Mouse (Mus musculus): Measurements from ENCODE around the gene Akap9.
"Not testable (repeated sequence)": the region's sequence is repeated elsewhere in the genome, so short reads cannot be mapped to it uniquely, and the experiment has no call there.

The Akap9 gene

DNA sequence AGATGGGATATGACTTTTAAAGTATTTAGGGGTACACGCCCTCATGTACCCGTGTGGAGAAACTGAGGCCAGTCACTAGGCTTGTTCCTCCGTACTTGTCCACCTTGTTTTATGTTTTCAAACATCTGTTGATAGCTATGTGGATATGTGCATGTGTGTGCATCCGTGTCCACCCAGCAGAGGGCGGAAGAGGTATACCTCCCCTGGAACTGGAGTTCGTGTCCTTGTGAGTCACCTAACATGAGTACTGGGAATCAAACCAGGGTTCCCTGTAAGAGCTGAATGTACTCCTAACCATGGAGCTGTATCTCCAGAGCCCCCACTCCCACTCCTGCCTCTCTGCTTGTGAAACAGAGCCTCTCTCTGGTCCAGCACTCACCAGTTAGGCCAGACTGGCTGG, 112.5 kb downstream of the Akap9 start:
- CTCF ChIA-PET = no interaction called here

DNA sequence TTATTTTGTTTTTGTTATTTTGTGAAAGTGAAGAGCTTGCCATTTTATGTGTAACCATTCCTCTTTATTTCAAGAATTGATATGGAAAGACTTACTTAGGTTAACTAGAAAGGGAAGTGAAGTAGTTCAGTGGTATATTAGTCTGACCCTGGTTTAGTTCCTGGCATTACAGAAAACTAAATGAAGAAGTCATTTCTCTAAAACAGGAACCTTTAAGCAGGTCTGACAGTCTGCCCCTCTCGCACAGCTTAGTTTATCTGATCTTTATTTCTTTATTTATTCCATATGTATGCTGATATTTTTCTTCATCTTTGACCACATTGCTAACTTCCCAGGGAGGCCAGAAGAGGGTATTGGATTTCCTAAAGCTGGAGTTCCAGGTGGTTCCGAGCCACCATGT, 113.1 kb downstream of the Akap9 start:
- CTCF ChIA-PET = no interaction called here

DNA sequence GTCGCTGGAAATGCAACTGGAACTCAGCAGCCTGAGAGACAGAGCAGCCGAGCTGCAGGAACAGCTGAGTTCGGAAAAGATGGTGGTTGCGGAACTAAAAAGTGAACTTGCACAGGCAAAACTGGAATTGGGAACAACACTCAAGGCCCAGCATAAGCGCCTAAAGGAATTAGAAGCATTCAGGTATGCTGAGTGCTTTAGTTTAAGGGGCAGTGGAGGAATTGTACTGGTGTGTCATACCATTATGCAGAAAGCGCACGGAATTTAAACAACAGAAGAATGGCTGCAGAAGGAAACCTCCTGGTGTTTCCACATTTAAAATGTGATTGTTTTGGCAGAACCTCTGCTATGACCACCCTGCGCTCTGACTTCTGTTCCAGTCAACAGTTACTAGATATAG, 132.5 kb downstream of the Akap9 start:
- CTCF ChIA-PET = no interaction called here

DNA sequence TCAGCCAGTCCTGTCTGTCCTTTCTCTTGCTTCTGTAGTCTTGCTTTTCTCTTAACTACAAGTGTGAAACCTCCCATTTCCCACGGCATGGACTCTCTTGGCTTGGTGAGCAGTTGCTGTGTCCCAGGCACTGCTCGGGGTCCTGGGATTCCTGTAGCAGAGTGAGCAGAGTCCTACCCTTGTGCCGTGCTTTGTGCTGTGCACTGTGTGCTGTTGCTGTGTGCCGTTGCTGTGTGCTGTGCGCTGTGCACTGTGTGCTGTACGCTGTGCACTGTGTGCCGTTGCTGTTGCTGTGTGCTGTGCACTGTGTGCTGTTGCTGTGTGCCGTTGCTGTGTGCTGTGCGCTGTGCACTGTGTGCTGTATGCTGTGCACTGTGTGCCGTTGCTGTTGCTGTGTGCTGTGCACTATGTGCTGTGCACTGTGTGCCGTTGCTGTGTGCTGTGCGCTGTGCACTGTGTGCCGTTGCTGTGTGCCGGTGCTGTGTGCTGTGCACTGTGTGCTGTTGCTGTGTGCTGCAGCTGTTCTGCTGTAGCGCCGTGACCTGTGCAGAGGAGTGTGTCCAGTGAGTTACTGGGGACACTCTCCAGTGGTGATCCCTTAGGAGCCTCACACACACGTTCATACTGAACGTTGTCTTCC, 138.7 kb downstream of the Akap9 start:
- CTCF ChIA-PET = interaction anchor here (0.7 kb wide), 1 partner anchor 22 kb away, joined by 4 read pairs; no protein-coding TSS in a partner anchor

DNA sequence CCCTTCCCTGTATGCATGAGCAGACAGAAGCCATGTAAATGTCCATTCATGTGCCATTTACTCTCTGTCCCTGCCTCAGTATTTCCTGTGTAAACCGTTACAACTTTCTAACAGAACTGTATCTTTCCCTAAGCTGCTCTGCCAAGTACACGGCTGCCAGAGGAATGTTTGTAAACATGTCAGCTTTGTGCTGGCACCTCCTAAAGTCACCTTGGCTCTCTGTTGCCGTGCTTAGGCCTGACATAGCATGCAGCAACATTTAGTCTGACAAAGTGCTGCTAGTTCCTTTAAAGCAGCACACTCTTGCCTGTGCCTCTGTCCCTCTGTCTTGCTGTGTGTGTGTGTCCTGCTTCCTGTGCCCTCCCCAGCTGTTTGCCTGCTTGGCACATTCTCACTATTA, 139.3 kb downstream of the Akap9 start:
- CTCF ChIA-PET = no interaction called here

DNA sequence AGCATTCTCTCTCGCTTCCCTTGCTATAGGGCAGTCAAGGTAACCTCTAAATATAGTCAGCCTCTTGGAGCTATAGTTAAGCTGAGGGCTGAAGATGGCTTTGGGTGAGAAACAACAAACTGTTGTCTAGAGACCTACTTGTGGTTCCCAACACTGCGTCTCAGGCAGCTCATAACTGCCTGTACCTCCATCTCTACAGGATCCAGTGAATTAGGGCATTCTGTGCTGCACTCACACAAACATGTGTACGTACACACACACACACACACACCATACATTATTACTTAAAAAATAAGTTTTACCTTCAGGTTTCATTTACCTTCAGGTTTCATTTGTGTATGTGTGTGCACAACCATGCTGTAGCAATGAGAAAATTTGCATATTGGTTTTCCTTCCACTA, 151.2 kb downstream of the Akap9 start:
- CTCF ChIA-PET = interaction anchor here (0.5 to 1.1 kb wide), 2 partner anchors 20 to 444 kb away, joined by 3 to 4 read pairs; no protein-coding TSS in a partner anchor

DNA sequence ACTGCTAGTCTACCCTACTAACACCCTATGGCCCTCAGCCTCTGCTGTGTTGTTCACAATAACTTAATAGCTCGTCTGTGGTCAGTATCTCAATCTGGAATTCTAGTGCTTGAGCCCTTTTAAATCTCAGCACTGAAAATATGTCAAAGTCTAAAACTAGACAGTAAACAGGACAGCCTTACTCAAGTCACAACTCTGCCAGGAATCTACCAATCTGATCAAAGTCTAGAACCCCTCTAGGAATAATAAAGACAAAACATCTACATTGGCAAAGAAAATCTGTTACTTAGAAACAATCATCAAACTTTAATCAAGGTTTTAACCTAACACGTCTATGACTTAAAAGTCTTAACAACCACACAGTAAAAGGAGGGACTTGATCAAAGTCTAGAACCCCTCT, 153.0 kb downstream of the Akap9 start:
- CTCF ChIA-PET = no interaction called here

DNA sequence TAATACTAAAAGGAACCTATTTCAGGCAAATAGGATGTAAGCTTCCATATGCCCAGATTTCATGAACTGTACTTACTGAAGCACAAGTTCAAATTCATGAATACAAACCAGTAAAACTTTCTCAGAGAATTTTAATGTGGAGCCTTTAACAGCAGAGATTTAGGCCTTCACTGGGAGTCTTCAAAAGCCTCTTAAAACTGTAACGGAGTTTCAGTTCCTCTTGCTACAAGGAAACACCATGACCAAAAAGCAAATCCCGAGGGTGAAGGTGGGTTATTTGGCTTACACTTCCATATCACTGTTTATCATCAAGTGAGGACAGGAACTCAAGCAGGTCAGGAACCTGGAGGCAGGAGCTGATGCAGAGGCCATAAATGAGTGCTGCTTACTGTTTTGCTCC, 153.7 kb downstream of the Akap9 start:
- CTCF ChIA-PET = no interaction called here

DNA sequence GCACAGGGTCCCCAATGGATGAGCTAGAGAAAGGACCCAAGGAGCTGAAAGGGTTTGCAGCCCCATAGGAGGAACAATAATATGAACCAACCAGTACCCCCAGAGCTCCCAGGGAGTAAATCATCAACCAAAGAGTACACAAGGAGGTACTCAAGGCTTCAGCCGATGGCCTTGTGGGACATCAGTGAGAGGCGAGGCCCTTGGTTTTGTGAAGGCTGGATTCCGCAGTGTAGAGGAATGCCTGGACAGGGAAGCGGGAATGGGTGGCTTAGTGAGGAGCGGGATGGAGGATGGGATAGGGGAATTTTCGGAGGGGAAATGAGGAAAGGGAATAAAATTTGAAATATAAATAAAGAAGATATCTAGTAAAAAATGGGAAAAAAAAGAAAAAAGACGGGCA, 157.1 kb downstream of the Akap9 start:
- CTCF ChIA-PET = no interaction called here

DNA sequence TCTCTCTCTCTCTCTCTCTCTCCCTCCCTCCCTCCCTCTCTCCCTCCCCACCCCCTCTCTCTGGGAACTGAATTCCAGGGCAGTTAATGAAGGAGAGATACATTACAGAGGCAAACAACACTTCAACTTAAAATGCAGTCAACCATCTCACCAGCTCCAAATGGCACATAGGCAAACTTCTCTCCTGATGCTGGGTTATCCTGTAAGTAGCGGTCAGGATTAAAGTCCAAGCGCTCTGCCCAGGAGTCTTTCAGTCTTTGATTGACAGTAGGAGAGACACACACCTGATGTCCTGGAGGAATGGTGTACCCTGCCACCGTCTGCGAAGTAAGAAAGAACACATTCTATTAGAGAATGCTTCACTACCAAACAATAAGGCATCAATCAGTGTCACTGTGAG, 158.5 kb downstream of the Akap9 start:
- CTCF ChIA-PET = no interaction called here

DNA sequence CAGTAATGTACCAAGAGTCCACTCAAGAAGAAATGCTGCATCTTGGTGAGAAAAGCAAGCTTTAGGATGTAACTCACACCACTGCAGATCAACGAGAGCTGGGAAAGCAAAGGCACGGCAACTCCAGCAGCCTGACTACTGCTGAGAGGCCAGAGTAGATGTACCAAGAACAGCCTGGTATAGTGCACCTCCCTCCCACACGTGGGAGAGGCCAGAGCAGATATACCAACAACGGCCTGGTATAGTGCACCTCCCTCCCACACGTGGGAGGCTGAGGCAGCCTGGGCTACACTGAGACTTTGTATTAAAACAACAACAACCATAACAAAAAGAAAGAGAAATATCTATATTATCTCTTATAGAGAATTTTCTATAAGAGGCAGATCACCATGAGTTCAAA, 160.3 kb downstream of the Akap9 start:
- CTCF ChIA-PET = no interaction called here

DNA sequence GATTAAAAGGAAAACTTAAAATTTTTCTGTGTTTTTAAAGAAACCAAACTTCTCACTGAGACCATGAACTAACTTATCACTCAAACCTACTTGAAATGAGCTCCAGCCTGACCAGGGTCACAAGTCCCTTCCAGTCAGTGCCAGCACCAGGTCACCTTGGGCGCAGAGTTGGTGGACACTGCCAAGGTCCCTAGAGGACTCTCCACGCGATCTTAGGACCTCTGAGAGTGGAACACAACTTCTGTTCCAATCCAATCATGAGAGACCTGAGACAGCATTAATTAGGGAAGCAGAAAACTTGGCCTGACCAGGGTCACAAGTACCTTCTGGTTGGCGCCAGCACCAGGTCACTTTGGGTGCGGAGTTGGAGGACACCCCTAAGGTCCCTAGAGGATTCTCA, 166.6 kb downstream of the Akap9 start:
- CTCF ChIA-PET = no interaction called here

DNA sequence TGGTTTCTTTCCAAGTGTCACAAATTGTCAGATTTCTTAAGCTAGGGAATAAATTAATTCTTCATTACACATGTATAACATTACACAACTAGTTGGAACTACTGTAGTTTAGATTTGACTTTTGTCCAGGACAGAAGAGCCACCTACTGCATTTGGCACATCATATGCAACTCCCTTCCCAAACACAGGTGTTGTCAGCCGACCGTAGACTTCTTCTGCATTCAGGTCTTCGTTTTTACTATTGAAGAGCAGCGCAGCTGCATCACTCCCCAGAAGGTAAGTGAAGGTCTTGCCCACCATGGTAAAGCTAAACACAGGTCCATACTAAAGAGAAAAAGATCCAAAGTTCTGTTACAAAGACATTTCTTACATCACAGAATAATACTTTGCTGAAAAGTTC, 173.2 kb downstream of the Akap9 start:
- CTCF ChIA-PET = no interaction called here

DNA sequence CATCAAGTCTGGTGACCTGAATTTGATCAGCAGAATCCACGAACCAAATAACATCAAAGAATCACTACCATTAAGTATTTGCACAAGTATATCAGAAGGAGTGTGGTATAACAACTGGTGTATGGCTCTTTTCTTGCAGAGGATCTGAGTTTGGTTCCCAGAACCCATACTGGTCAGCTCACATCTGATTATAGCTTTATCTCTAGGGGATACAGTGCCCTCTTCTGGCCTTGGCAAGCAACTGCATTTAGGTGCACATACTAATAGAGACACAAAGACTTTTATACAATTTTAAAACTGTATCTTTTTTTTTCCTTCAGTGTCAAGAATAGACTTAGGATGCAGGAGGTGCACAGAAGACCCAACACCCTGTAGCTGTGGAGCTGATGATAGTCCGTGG, 173.9 kb downstream of the Akap9 start:
- CTCF ChIA-PET = no interaction called here

DNA sequence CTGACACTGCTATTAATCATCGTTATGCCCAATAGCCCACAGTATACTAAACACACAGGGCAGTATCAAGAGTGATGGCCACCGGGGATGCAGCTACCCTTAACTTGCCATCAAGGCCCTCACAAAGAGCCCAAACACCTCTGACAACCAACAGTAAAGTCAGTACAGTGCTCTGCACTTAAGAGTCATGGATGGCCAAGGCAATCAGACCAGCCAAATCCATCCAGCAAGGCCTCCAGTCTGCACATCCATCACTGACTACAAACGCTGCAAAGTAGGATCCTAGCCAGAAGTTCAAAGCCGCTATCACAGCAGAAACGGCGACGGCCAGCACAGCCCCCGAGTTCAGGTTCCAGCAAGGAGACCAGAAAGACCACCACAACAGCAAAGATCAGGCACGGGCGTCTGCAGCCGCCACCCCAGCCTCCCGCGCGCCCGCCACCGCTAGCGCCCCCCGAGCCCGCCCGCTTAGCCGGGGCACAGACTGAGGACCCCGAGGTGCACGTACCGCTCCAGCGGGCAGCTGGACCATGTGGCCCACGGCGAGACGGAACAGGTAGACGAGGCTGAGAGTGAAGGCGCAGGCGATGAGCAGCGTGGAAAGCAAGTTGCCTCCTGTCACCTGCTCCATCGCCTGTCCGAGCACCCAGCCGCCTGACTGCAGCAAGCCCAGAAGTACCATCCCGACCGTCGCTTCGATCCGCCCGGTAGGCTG, 175.9 kb downstream of the Akap9 start:
- CTCF ChIA-PET = no interaction called here

DNA sequence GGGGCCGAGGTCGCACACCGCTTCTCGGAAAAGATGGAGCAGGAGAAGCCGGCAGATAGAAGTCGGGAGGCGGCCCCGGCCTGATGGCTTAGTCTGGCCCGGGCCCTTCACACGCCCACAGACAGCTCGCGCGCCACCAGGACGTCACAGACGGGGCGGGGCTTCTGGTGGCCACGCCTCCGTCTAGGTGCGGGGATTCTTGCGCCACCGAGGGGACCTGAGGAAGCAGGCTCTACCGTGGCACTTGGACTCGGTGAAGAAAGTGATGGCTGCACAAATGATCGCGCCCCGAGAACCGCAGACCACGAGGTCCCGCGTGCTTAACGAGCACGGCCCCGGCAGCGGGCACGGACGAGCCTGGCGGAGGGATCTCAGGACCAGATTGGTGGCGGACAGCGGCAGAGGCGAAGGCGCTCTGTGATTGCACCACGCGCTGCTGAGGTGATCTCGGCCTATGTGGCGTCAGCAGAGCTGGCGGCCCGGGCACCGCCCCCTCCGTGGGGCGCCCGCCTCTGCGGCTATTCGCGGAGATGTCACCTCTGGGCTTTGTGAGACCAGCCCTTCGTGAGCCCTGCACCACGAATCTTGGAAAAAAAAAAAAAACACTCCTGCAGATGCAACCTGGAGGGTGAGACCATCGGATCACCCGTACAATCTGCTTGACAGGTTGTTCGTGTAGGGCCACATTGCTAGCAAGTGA, 176.6 kb downstream of the Akap9 start, which contains the start of gene Cyp51:
Gene Cyp51, minus strand, starts transcription at position 406 of the 700 bp plus-strand sequence.
- CTCF ChIA-PET = no interaction called here

DNA sequence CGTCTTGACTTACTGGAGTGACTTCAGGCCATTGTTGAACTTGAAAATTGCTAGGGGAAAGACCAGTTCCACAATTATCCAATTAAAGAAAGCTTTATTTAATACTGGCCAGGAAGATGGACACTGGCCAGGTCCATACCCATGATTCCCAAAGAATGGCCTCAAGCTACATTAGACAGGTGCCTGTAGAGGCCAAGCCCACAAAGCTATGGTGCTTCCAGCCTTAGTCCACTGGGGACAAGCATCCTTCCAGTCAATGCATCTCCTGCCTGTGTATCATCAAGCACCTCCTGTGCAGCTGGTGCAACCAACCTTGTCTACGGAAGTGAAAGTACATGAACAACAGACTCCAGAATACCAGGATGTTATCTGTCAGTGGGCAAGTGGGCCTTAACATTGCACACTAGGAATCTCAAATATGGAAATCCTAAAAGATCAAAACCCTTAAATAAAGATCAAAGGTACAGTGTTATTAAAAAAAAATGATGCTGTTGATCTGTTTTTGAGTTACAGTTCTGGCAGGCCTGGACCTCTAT, 177.9 kb downstream of the Akap9 start:
- CTCF ChIA-PET = no interaction called here

DNA sequence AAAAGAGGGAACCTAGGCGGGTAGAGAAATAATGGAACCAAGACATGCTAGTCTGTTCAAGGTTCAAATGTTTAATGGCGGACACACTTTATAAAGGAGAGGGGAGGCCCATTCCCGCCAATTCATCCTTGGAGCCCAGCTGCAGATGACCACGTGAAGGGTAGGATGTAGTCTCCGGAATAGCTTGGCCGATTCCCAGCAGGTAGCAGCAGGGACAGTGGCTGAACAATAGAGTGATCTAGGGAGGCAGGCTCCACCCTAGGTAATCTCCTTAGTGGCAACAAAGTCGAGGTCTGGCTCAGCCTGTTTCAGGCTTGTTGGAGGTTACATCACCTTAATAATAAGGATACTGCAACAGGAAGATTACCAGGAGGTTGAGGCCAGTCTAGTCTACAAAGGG, 179.2 kb downstream of the Akap9 start:
- CTCF ChIA-PET = not testable (repeated sequence)

DNA sequence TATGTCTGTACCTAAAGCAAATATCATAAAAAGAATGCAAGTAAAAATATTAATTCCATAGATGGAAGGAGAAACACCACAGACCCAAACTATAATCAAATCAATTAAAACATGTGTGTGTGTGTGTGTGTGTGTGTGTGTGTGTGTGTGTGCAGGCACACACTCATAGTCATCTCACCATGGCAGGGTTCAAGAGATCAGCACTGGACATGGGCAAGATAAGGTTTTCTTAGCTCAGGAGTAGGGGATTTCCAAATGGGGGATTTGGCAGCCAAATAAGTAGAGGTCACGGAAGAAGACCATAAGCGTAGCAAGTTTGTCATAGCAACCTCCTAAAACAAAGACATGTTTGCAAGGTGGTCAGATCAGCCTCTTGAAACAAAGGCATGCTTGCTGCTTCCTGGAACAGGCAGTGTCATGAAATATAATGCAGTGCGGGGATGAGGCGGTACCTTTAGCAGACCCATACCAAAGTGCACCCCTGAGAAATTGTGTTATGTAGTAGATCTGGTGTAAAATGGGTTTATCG, 184.8 kb downstream of the Akap9 start:
- CTCF ChIA-PET = no interaction called here
